Mouse (Mus musculus) left cerebral cortex, adult 9 months (tissue): ENCODE measurements around the gene Slc25a1.

Experiments
- DNase-seq, 2 experiments: peaks; one replicate each; pipeline ENCODE4 v3.0.0; 2022; ENCODE audit warnings: low spot score in 2 of 2

Slc25a1 gene

DNA sequence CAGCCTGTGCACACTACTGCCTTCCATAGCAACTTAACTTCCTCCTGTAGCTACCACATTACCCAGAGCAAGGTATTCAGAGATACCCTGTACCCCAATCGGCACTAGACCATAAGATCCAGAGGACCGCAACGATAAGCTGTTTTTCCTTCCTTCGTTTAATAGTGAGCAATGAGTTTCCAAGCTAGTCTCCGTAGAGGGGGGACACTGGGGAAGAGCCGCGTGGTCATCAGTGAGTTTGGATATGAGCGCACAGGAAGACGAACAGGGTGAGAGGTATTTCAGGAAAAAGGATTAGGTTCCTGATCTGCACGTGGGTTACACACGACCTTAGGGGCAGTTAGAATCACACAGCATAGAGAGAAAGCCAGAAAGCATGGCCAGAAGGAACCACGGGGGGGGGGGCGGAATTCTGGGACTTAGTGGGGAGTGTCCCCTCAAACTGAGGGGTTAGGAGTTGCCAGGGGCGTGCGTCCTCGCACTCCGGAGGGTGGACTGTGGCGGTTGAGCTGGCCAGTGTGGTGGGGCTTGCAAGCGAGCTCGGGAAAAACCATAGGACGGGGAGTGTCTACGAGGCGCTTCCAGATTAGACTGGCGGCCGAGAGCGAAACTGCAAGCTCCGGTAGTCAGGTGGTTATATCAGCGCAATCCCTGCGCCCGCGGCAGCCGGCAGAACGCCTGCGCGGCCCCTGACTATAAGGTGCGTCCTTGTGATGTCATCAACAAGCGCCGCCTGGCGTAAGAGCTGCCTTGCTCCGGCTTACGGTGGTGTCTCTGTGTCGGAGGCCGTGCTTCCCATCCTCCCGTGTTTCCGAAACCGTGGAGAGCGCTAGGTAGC is 6.5 kb downstream of the Slc25a1 start:
- DNase-seq = peak; percentile 89 to 97

DNA sequence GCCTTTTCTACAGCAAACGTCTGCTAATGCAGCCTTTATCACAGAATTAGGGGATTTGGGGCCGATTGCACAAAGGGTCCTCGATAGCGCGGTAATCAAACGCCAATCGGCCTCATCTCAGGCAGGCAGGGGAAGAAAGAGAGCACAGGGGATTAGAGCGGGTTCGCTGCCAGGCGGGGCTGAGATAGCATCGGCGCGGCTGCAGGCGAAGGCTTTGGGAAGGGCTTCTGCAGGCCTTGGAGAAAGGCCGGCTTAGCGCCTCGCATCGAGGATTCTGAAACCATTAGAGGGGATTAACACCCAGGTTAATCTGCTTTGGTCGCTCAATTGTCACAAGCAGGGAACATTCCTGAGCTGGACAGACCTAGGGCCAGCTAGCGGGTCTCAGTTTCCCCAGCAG is 7.4 kb downstream of the Slc25a1 start:
- DNase-seq = no peak

DNA sequence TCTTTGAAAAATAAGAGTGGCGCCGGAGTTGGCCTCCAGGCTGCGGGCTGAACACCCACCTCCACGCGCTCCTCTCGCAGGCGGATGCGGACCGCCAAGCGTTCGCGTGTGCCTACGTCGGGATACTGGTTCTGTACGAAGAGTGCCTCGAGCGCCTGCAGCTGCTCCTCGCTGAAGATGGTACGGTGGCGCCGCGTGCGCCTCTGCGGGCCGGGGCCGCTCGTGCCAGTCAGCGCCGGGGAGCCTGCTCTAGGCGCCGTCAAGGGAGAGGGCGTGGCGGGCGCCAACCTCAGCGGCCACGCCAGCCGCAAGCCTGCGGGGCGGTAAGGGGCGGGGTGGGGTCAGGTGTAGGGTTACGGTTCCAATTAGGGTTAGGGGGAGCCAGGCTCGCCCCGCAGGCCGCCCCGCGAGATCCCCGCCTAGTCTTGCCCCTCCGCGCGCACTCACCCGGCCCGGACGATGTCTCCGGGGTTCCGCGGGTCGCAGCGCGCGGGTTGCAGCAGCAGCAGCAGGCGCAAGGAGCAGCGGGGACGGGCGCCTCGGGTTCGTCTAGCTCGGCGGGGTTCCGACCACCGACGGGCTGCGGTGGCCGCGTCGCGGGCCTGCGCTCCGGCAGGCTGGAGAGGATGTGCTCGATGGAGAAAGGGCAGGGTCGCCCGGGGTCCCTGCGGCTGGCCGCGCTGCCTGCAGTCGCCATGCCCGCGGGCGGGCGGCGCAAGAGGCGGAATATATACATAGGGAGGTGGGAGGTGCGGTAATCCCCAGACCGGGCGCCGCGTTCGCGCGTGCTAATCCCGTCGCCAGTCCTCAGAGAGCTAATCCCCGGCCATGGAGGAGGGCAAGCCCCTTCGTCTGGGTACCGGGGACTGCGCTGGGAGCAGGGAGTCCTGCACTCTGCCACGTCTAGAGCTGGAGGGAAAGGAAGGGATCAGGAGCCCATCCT is 13.4 kb downstream of the Slc25a1 start, which contains the start of gene Gsc2:
Gsc2 (minus strand) TSS at position 753 of the 943 bp plus-strand sequence.
- DNase-seq = no peak

DNA sequence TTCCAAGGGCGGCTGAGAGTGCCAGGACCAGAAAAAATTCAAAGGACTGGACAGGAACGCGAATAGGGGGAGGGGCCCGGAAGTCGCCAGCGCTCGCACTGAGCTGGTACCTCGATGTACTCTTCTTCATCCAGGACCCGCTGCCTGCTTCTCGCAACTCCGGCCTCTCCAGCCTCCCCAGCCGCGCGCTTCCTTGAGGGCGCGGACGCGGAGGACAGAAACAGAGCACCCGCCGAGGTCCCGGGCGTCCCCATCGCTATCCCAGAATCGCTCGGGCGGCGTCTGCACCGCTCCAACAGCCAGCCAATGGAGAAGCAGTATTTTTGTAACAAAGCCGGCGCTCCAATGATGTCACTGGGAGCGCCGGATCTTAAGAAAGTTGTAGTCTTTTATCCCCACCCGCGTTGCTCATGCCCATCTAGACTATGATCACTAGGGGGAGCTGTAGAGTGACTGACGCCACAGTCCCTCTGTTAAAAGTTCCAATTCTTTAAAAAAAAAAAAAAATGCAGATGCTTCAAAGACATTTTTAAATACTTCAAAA is 16.9 kb downstream of the Slc25a1 start, which contains the start of gene Ess2:
Ess2 (minus strand) TSS at position 297 of the 544 bp plus-strand sequence.
- peak; percentile 92 to 94 for DNase-seq

DNA sequence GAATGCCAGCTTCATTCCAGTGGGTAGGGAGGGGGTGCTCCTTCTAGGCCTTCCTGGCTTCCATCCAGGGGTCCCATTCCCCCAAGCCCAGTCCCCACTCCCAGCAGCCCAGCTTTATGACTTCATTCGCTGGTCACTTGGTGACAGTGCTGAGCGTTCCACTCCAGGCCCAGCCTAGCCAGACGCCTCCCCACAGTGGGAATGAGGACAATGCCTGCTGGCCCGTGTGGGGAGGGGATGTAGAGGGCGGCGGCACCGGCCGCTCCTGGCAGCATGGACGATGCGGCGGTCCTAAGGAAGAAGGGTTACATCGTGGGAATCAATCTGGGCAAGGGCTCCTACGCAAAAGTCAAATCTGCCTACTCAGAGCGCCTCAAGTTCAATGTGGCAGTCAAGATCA is 29.6 kb downstream of the Slc25a1 start, which contains the start of the genes Dgcr2 and Tssk2:
Dgcr2 (minus strand) TSS at position 101 of the 400 bp plus-strand sequence.
Tssk2 (plus strand) TSS at position 176 of the 400 bp plus-strand sequence.
- DNase-seq = no peak

DNA sequence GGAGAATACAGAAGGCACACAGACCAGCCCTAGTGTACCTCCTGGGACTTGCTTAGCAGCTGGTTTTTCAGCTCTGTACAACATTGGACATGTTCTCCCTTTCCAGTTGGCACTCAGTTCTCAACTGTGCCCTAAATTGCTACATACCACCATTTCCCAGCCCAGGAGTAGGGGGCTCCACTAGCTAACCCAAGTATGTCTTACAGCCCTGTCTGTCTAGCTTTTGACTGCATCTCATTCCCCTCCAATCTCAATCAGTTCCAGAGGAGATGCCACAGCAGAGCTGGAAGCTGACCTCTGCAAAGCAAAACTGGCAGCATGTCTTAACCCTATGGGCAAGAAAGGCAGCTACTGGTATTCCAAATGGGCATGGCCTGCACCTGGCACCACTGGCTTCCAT is 31.9 kb downstream of the Slc25a1 start:
- DNase-seq = no peak

DNA sequence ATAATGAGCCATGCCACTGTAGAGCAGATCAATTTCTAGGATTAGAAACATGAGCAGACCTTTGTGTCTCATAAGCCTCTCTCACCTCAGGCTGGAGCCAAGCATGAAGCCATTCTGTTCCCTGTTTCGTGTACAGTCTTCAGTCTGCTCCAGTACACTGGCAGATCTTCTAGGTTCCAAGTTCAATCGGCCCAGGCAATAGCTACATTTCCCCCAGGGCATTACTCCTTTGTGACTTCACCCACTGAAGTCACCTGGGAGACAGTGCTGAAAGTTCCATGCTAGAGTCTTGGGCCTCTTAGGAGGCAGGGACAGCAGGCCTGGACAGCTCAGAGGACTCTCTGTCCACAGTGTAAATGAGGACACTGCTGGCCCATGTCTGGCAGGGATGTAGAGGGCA is 34.1 kb downstream of the Slc25a1 start, which contains the start of gene Tssk1:
Tssk1 (plus strand) TSS at position 301 of the 400 bp plus-strand sequence.
- no peak for DNase-seq

DNA sequence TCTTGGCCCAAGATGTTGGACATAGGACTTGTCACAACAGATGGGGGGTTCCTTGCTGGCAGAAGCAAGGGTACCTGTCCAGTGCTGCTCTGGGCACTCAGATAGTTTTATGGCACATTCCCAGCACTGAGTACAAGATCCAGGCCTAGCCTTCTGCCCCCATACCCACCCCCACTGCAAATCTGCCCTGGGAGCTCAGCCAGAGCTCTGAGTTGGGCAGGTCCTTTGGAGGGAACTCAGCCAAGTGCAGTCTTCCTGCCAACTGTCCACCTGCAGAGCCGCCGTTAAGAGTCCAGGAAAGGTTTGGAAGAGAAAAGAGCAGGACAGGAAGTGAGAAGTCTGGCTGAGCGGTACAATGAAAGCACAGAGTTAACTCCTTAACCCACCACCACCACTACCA is 35.4 kb downstream of the Slc25a1 start:
- no peak for DNase-seq

DNA sequence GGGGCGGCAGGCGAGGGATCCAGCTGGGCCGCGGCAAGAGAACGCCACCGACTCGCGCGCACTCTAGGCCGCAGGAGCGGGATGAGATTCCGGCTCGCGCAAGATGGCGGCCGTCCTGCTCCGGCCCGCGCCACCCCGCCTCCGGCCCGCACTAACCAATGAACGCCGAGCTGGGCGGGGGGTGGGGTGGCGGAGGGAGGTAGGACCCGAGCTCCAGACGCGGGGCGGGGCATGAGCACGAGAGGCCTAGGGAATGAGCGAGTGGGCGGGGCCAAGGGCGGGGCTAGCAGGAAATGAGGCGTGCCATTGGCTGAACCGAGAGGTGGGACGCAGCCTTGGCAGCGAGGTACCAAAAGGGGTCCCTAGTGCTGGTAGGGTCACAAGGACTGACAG is 36.5 kb downstream of the Slc25a1 start, which contains the start of gene Gm20518:
Gm20518 (minus strand) TSS at position 105 of the 393 bp plus-strand sequence.
- DNase-seq = peak; percentile 96 to 98

DNA sequence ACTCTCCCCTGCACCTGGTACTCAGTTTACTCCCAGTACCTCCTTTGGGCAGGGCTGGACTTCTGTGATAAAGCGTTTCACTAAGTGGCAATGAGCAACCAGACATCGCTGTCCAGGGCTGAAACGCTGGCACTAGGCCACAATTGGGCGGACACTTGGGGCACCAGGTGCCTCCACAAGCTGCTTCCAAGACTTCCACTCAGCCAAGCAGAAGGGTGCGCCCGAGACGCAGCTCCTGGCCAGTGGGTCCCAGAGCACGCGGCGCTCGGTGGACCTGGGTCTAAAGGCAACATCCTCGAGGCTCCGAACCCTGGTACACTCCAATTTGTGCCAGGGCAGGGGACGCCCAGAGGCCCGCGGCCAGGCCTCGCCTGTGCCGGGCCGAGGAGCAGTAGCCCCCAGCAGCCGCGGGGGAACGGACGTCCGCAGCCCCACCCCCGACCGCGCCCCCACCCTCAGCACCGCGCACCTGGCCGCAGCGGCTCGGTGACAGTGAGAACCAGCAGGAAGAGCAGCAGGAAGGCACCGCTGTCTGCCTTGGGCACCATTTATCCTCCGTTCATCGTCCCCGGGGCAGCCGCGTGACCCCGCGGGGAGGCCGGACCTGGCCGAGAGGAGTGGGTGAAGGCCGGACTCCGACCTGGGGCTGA is 37.0 kb downstream of the Slc25a1 start:
- peak in 1 of 2 experiments; percentile 48 for DNase-seq

DNA sequence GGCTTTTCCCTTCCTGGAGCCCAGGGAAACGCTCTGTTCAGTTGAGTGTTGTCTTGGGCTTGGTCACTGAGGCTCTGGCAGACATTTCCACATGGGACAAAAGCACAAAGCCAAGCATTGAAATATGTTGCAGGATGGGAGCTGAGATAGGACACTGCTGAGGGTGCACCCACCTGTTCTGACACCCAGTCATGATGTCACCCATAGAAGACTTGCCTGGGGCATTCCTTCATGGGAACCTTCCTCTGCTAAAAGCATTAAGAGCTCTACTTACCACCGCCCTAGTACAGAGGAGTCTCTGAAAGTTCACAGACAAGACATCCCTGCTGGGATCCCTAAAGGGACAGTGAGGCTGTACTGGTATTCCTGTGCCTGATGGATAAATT is 37.7 kb downstream of the Slc25a1 start:
- DNase-seq = no peak

DNA sequence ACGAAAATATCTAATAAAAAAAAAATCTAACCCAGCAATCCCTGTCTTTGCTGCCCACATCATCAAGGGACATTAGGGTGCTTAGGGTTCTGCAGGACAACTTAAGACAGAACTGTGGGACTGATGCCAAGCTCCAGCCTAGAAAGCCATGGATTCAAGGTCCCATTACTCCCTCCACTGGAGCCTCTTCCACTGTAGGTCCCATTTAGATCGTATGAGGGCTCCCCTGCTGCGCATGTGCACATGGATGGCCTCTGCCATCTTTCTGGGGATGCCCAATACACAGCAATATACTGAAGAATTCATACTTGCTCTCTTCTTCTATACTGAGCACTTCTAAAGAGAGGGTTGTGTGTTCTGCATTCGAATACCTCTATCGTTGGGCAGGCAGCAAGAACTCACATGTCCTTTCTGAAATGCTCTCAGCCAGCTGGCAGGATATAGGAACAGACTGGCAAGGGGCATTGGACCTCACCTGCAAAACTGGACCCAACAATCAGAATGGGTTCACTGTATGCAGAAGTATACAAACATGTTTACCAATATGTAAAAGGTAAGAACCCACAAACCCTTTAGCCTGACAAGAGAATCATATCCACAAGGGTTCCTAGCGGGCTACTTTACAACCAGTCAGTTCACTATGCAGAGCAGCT is 38.2 kb downstream of the Slc25a1 start:
- no peak for DNase-seq

DNA sequence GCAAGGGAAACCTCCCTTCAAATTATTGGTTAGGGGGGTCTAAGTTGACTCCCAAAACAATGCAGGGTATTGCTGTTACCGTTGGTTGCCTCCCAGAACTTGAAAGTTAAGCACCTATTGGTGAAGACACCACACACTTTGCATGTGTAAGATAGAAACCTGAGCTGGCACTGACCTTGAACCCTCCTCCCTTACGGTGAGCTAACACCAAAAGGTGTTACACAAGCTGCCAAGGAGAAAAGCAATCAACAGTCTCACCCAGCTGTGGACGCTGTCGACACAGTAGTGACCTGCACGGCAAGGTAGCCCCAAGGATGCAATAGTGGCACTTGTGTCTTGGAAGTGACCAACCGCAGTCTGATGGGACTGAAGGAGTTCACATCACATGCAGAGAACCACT is 43.9 kb downstream of the Slc25a1 start:
- DNase-seq = no peak

DNA sequence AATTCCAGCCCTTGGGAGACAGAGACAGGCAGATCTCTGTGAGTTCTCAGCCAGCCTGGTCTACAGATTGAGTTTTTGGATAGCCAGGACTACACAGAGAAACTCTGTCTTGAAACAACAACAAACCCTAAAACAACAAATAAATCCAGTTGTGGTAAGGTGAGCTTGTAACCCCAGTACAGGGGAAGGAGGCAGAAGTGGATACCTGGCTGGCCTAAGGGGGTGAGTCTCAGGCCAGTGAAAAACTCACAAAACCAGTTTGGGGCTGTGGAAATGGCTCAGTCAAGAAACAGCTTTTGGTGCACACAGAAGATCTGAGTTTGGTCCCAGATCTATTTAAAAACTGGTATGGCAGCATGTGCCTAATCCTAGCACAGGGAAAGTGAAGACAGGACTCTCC is 45.8 kb downstream of the Slc25a1 start:
- DNase-seq = no peak

DNA sequence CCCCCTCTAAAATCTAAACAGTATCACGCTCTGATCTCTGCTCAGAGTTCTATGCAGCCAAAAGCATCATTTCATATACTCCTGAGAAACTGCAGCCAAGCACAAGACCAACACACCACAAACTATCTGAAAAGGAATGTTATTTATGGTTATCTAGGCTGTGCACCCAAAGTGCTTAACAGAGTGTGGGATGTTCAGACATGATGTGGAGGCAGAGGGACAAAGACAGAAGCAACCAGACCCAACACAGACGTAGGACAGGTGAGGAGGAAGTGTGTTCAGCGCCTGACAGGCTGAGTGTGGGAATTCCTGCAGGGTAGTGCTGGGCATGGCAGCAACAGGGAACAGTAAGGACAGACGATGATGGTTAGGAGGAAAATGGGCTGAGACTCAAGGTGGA is 48.4 kb downstream of the Slc25a1 start:
- peak in 1 of 2 experiments; percentile 39 for DNase-seq

DNA sequence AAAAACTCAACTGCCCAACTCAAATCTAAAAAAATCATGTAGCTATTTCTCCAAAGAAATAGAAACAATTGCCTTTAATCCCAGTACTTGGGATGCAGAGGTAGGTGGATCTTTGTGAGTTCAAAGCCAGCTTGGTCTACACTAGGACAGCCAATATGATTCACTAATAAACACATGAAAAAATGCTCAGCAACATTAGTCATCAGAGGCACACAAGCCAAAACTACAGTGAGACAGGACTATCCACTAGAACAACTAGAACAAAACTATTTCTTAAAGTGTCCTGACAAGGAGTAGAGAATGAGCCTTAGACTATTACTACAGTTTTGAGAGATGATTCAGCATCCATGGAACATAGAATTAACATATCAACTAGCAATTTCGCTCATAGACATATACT is 51.9 kb downstream of the Slc25a1 start:
- no peak for DNase-seq
